Mouse (Mus musculus) adrenal gland, postnatal 10 days (tissue): Measurements from ENCODE around the gene Gm13420. TPM values are rescaled to one million over a fixed set of nuclear protein-coding genes. Genes with fewer than 3 reads are reported as not detected.
"Not testable (repeated sequence)": the region's sequence is repeated elsewhere in the genome, so short reads cannot be mapped to it uniquely, and the experiment has no call there.

ENCODE experiments used
- DNase-seq: peaks from one replicate; pipeline ENCODE4 v3.0.0; 2021; ENCODE audit warnings: mixed read lengths
- long read RNA-seq, 2 experiments: library from polyadenylated mRNA; stranded (forward); transcript quantifications; one replicate each; pipeline ENCODE4 v2.0.0; 2021
- total RNA-seq, 2 experiments: library from RNA; stranded (reverse); gene quantifications; 2 replicates each; pipeline ENCODE4 v1.2.3; 2021

The Gm13420 gene
- total RNA-seq: under 1 TPM in 1 of 2 experiments, not detected in 1; 0.48 TPM
- long read RNA-seq, experiment 1, partial matches to known transcripts: 0 of 1 reads
- long read RNA-seq, experiment 1, other reads (novel, unspliced or antisense): 1 of 1 reads
- long read RNA-seq, experiment 2, partial matches to known transcripts: 0 of 1 reads
- long read RNA-seq, experiment 2, other reads (novel, unspliced or antisense): 0 of 1 reads

DNA sequence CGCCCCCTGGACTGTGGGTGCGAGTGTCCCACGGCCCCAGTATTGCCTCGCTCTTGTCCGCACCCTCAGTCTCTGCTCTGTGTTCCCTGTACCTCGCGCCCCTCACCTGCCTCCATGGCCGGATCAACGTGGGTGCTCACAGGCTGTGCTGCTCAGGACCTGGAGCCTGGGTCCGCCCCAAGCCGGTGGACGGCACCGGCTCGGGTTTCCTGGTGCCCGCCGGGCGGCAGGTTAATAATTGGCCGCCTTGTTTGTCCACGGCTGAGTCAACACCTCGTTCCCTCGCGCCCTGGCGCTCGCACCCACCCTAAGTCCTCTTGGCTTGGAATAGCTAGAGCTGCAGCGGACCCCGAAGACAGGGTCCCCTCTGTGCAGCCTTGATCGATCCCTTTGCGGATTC, at the start of gene Gm13420:
Gene Gm13420, minus strand, starts transcription at position 189 of the 400 bp plus-strand sequence.
- no peak for DNase-seq

DNA sequence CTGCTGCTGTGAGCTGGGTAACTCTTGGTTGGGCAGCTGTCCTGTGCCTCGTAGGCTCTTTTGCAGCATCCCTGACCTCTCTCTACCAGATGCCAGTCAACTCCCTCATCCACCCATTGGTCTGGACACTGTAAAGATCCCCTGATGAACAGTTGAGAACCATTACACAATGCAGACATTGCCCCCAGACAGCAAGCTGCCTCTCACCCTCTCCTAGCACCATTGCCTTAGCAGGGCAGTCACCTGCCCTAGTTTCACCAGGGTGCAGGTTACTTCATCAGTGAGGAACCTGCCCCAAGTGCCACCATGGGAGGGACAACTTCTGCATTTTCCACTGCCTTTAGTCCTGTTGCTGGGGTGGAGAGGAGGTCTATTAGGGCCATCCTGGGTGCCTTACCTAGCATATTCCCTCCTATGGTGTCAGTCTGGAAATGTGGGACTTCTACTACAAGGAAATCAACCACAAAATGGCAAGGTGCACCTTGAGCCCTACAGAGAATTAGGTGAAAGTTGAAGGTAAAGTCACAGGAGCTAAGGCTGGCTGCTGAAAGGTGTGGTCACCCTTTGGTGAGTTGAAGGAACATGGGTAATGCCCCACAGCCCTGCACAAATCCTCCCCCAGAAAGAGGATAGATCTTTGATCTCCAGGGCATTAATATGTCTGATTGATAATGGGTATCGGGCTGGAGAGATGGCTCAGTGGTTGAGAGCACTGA, 41.4 kb upstream of the Gm13420 start:
- DNase-seq: no peak

DNA sequence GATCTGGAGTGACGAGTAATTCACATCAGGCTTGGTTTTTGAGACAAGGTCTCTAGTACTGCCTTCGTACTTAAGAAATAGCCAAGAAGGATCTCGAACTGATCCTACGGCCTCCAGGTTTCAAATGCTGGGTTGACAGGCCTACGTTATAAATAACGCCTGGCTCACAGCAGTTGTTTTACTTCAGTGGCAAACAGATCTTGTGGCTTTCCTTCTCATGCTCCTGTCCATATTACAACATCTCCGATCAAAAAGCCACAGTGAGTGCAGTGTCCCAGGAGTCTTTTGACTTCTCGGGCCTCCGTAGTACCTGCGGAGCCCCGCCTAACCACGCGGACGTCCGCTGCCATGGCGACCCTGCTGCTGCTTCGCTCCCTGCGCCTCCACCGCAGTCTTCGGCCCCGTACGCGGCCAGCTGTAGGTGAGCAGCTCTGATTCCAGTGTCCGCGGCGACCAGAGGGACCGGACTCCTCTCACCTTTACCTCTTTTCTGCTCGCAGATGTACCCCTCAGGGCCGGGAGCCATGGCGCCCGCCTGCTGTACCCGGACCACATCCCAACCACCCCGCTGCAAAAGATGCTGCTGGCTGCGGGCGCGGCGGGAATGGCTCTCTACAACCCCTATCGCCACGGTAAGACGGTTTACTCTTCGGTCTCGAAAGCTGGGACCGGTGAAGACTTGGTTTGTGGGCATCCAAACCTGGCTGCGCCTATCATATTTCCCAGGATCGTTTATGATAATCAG, 36.6 kb upstream of the Gm13420 start, which contains the start of gene Trub2:
Gene Trub2, minus strand, starts transcription at position 566 of the 745 bp plus-strand sequence.
- peak; percentile 92 for DNase-seq

DNA sequence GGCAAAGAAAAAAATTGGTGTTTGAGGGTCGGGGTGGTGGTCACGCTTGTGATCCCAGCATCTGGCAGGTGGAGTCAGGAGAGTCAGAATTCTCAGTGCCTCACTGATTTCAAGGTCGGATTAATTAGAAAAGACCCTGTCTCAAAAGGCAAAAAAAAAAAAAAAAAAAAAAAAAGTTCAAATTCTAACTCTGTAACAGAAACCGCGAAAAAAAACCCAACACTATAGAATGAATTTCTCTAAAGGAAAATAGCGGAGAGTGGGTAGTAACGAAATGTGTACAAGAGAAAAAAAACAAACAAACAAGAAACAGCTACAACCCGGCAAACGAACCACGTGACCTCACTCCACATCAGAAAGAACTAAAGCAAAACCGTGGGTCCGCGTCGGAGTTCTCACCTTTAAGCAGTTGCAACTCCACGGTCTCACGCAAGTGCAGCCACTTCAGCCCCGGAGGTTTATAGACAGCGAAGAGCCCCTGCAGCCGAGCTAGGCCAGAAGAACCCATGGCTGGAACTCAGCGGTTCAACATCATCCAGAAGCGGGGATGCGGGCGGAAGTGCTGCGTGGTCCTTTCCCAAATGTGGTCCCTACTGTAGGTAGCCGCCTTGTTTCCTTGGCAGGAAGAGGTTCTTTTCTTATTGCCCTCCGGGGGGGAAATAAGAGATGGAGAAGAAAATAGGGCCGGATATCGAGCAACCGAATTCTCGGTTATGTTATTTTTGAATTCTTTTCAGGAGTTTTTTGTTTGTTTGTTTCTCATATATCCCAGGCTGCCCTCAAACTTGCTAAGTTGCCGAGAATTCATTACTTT, 35.8 kb upstream of the Gm13420 start, which contains the start of gene Coq4:
Gene Coq4, plus strand, starts transcription at position 390 of the 814 bp plus-strand sequence.
- DNase-seq: peak; percentile 91

DNA sequence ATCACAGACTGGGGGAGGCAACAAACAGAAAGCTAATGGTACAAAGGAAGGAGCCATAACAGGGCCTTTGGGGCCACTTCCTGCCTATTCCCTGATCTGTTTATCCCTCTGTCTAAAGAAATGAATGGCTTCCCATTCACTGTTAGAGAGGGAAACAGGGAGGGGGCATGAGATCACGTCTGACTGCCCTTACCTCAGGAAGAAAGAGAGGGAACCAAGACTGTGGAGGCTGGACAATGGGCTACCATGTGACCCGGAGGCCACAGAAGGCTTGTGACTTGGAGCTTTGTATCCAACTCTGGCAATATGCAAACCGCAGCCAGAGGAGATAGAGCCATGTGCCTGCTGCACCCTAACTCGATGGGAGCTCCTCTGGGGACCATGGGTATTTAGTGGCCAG, 32.8 kb upstream of the Gm13420 start:
- no peak for DNase-seq

DNA sequence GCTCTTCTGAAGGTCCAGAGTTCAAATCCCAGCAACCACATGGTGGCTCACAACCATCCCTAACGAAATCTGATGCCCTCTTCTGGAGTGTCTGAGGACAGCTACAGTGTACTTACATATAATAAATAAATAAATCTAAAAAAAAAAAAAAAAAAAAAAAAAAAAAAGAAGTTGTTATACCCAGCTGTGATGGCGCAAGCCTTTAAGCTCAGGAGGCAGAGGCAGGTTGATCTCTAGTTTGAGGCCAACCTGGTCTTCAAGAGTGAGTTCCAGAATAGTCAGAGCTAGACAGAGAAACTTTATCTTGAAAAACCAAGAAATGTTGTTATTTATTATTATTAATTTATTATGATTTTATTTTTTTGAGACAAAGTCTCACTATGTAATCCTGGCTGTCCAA, 29.8 kb upstream of the Gm13420 start:
- not testable (repeated sequence) for DNase-seq

DNA sequence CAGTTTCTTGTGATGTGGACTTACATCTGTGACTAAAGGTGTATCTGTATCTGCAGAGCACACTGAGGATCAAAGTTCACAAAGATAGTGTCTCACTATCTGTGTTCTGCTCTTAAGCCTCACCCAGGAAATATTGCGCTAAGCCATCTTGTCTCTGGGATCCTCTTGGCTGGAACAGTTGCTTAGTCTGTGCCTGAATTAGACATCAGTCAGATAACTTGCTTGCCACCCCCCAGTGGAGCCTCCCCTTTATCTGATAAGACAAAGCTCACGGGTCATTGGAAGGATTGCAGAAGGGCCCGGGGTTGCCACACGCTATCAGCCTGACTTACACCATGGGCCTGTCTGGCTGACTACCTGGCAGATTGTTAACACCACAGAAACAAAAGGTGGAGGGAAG, 21.8 kb upstream of the Gm13420 start:
- DNase-seq: no peak

DNA sequence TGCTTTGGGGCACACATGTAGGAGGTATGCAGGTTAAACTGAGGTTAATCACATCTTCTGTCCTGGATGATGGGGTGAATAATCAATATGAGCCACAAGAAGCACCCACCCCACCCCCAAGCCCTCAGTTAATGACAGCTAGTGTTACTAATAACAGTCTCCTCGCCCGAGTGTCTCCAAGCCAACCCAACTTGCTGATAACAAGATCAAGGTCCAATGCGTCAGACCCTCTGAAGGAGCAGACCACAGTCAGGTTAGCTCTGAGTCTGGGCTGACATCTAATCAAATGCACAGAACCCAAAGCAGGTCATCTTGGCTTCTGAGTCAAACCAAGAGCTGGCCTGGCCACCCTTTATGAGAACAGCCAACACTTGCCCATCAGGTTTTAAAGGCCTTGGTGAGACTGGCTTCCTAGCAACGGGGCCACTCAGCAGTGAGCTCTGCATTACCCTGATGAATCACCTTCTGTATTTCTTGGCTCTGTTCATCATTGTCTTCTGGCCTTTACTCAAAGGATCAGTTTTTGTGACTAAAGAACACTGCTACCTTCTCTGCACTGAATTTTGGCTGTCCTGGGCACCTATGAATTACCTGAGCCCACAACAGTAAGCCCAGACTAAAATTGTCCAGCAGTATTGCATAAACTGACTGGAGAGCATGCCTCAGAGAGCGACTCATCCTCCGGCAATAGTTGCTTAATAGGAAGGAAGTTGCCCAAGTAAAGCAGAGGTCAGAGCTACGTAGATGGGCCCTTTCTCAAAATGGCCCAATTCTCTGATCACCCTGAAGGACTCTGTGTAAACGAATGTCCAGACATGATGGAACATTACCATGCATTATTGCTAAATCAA, 20.4 kb upstream of the Gm13420 start:
- DNase-seq: peak; percentile 43

DNA sequence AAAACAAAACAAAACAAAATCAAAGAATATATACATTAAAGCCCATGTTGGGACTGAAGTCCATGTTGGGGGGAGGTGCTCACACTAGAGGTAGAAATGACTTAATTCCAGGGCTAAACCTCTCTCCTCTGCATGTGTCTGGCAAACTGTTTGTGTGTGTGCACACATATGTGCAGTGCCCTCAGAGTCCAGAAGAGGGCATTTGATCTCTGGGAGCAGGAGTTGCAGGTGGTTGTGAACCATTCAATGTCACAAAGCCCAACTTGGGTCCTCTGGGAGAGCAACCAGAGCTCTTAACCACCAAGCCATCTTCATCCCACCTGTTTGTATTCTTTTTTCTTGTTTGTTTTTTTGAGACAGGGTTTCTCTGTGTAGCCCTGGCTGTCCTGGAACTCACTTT, 18.7 kb upstream of the Gm13420 start:
- DNase-seq: no peak

DNA sequence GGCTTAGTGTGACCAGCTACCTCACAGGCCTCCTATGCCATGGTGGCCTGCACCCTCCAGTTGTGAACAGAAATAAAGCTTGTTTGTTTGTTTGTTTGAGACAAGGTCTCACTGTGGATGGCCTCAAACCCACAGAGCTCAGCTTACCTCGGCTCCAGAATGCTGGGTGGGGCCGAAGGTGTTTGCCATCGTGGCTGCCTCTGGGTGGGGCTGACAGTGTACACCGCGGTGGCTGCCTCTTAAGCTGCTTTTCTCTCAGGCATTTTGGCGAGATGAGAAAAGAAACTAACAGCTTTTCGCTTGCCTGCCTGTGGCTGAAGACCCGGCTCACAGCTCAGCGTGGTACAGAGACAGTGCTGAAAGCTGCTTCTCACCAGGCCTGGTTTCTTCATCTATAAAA, 17.4 kb upstream of the Gm13420 start:
- DNase-seq: no peak

DNA sequence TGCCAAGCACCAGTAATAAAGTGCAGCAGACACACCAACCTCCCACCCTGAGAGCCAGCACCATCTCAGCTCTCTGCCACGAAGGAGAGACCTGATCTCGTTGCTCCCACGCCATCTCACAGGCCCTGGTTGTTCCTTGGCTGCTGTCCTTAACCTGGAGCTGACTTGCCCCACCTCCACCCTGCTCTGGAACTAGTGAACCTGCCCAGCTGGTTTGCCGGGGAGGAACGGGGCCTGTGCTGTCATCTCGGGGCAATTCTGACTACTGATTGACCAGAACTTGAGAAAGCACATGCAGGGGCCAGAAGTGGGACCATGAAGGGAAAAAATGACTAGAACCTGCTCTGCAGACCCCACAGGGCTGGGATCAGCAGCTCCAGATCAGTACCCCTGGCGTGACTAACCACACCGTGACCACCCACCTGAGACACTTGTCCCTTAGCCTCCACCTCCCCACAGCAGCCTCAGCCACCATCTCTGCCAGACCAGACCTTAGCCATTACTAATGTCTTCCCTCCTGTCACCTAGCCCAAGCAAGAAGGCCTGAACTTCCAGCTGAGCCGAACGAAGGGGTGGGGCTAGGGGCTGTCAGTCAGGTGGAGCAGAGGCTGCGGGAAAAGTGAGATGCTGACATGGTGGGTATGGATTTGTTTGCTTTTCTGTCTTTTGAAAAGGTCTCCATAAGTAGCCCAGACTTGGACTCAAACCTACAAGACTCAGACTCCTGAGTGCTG, 16.7 kb upstream of the Gm13420 start:
- no peak for DNase-seq

DNA sequence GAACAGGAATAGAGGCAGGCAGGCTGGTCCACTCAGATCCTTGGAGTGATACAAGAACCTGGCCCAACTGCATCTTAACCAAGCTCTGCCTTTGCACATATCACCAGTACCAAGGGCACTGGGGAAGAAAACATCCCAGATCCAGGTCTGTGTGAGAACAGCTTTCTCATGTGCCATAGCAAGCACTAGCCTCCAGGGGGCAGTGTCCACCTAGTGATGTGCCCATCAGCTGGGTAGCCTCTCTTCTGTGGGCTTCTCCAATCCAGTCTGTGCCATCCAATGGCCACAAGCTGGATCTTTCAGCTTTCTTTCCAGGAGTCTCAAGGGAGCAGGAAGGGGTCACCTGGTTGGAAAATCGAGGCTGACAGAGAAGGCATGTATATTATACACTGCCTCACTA, 13.3 kb upstream of the Gm13420 start:
- peak; percentile 86 for DNase-seq

DNA sequence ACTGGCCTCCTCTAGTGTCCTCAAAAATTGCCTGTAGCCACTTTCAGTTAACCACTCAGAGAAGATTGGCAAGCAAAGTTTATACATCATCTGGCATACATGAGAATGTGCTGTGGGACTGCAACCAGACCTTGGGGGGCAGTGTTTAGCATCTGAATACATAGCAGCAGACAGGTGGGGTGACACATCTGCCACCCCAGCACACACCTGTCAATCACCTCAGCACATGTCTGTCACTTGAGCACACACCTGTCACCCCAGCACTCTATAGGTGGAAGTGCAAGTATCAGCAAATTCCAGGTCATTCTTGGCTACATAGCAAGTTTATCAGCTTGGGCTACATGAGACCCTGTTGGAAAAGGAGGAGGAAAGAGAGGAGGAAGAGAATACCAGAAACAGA, 4.2 kb upstream of the Gm13420 start:
- DNase-seq: no peak

DNA sequence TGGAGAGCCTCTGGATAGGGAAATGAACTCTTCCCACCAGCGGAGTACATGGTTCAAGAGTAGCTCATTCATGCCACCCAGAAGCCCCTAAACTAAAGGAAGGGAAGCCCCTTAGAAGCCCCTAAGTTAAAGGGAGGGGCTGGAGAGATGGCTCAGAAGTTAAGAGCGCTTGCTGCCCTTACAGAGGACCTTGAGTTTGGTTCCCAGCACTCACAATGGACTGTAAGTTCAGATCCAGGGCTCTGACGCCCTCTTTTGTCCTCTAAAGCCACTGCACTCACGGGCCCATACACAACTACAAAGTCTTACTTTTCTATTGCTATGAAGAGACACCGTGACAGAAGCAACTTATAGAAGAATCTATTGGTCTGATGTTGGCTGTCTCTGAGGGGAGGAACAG, 912 bp upstream of the Gm13420 start:
- no peak for DNase-seq

DNA sequence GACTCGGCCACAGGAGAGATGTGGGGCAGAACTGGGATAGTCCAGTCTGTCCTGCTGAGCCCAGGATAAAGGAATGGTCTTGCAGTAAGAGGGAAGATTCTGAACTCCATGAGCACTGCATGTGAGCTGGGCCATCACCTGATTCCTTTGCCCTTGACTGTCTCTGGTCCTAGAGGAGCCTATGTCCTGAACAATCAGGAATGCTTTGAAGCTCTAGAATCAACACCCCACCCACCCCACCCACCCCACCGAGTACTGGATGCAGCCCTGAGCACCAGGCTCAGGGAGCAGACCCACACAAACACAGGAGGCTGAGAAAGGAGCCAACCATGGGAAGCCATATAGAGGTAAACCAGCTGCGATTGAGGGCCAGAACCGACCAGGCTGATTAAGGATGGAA, 3.0 kb downstream of the Gm13420 start:
- DNase-seq: no peak

DNA sequence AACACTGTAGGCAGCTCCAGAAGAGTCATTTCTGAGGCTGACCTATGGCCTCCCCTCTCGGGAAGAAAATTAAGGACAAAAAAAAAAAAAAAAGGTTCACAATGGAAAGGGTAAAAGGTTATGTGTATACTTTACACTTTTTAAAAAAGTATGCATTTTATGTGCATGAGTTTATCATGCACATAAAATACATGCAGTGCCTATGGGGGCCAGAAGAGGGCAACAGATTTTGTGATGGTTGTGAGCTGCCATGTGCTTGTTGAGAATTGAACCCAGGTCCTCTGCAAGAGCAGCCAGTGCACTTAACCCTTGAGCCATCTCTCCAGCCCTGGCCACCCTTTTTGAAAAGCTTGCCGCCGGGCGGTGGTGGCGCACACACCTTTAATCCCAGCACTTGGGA, 3.6 kb downstream of the Gm13420 start:
- DNase-seq: no peak

DNA sequence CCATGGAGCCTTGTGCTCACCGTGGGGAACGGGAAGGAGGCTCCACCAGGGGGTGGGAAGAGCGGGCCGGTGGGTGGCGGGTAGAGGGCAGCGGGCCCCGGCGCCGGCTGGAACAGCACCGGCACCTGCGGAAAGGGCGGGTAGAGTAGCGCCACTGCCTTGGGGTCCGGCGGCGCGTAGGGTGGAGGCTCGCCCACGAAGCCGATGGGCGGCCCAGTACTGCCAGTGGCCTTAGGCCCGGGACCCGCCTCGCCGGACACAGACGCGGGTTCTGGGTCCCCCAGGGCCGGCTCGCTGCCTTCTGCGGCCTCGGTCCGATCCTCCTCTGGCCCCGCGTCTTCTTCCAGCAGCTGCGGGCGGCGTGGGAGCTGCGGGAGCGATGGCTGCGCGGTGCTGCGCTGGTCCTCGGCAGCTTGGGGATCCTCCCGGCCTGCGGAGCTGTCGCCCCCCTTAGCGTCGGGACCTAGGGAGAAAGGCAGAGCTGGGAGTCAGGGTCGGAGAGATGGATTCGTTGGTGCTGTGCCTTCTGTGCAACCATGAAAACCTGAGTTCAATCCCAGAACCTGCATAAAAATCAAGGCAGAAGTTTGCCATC, 4.2 kb downstream of the Gm13420 start:
- DNase-seq: no peak

DNA sequence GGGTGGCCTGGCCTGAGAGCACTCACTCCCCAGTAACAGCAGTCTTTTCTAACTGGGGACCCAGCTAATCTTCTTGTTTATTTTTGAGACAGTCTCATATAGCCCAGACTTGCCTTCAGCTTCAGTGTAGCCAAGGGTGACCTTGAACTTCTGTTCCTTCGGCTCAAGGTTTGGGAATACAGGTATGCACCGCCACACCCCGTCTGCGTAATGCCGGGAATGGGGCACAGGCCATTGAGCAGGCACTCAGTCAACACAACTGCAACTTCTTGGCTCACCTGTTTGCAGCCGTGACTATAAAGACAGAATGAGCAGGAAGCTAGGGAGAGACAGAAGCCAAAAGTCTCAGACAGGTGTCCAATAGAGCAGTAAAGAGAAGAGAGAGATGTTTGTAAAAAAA, 7.2 kb downstream of the Gm13420 start:
- DNase-seq: no peak

DNA sequence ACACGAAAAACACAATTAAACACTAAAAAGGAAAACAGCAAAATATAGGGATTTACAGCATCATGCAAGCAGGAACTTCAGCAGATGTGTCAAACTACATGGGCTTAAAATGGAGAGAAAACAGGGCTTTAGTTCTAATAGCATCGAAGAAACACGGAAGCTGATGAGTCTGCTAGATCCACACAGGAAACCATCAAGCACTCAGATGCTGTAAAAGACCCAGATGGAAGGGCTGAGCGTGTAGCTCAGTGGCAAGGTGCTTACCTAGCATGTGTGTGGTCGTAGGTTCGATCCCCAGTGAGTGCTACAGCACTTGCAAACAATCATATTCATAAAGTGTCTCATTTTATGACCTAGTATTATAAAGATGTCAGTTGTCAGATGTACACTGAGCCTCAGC, 10.3 kb downstream of the Gm13420 start:
- no peak for DNase-seq

DNA sequence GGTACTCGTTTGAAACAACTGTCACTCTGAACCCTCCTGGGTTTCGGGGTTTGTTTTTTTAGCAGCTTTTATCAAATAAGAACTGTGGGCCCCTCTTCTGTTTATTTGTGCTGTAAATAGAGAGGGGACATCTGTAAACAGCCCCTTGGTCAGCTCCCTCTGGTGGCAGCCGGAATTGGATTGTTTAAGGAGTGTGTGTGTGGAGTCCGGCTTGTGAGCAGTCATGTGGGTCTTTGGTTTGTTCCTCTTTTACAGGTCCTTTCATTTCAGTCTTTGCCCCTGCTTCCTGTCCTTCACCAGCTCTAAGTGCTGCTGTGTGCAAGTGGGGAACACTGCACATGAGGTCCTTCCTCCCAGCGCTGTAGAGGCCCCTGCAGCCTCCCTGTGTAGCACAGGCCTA, 12.1 kb downstream of the Gm13420 start:
- DNase-seq: no peak
